Mouse (Mus musculus) cerebellum, postnatal 25 days (tissue): ENCODE data around the gene Mrgprb2.

Experiments used
- DNase-seq, 2 experiments: peaks; one replicate each; pipeline ENCODE4 v3.0.0; 2021; ENCODE audit warnings: mixed read lengths in 2 of 2

Mrgprb2 gene

DNA sequence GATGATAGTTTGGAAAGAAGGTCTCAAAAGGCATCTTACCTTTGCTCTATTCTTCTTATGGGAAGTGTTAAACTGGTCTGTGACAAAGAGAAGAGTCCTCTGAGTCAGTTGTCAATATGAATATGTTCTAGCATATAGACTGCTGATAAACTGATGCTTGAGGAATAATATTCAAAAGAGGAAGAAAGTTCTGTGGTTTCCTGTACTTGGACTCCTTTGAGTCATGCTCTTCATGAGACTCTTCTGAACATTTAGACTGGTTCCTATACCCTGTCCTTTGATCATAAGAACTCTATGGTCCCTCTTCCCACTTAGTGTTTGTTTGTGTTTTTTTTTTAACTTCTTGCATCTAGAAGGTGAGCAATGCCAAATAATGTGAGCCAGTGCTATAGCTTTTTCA, at the start of gene Mrgprb2:
Gene Mrgprb2, minus strand, starts transcription at position 101 of the 400 bp plus-strand sequence.
- no peak for DNase-seq
